Mouse (Mus musculus) heart, postnatal 0 days (tissue): ENCODE measurements around the gene Bcas3. TPM values are rescaled to one million over a fixed set of nuclear protein-coding genes. Genes with fewer than 3 reads are reported as not detected.
A peak's percentile ranks its signal among the peaks of the same experiment; 100 is the strongest.

Experiments used
- ATAC-seq: fragments of 200-750 bp; cut with Nextera tagmentation; 2 replicates; pipeline ENCODE4 v1.8.0; 2017; ENCODE audit warnings: low read depth, moderate number of reproducible peaks, moderate library complexity; ENCODE audit not compliant: insufficient read depth
- DNase-seq: peaks from one replicate; pipeline ENCODE4 v3.0.0-alpha.2; 2016; ENCODE audit warnings: low spot score
- H3K27ac ChIP-seq: fragments of 300-500 bp; sonication (generic); 2 replicates; pipeline ENCODE4 v1.5.1; 2014; ENCODE audit warnings: low read depth, mild to moderate bottlenecking
- H3K27me3 ChIP-seq: fragments of 300-500 bp; sonication (generic); 2 replicates; pipeline ENCODE4 v1.6.1; 2014; ENCODE audit warnings: low read length, mixed read lengths; ENCODE audit not compliant: control insufficient read depth, insufficient read depth
- H3K36me3 ChIP-seq: fragments of 300-500 bp; sonication (generic); replicated peaks from 2 replicates; pipeline ENCODE4 v1.6.1; 2014; ENCODE audit warnings: low read length, mixed read lengths; ENCODE audit not compliant: control insufficient read depth, insufficient read depth
- H3K4me1 ChIP-seq: fragments of 300-500 bp; sonication (generic); 2 replicates; pipeline ENCODE4 v1.6.1; 2014; ENCODE audit warnings: antibody characterized with exemption; ENCODE audit not compliant: control insufficient read depth, insufficient read depth
- H3K4me2 ChIP-seq: fragments of 300-500 bp; sonication (generic); 2 replicates; pipeline ENCODE4 v1.6.1; 2014; ENCODE audit warnings: low read depth, mild to moderate bottlenecking, low read length, moderate library complexity
- H3K4me3 ChIP-seq: fragments of 300-500 bp; sonication (generic); 2 replicates; pipeline ENCODE4 v1.5.1; 2014; ENCODE audit warnings: low read depth, low read length
- H3K9ac ChIP-seq: fragments of 300-500 bp; sonication (generic); replicated peaks from 2 replicates; pipeline ENCODE4 v1.6.1; 2014; ENCODE audit warnings: low read depth, low read length, mixed read lengths
- H3K9me3 ChIP-seq: fragments of 300-500 bp; sonication (generic); replicated peaks from 2 replicates; pipeline ENCODE4 v1.6.1; 2016; ENCODE audit warnings: low read length; ENCODE audit not compliant: control insufficient read depth
- CTCF ChIP-seq: IDR thresholded peaks from 2 replicates; pipeline ENCODE4 v1.5.1; 2016; ENCODE audit warnings: antibody characterized with exemption, control low read depth, low read depth
- EP300 ChIP-seq: IDR thresholded peaks from 2 replicates; pipeline ENCODE4 v1.6.1; 2016; ENCODE audit warnings: antibody characterized with exemption, low read depth
- WGBS: fragments of 180-500 bp; shearing (Covaris S2); extraction: QIAGEN DNeasy Blood & Tissue Kit; methylation state at CpG from one replicate; pipeline ENCODE4 v1.1.7; 2014; 5-methylcytosine and 5-hydroxymethylcytosine counted together
- polyA plus RNA-seq: library from polyadenylated mRNA; unstranded; fragments of >200 nt; fragmentation: Nextera tagmentation; extraction: Ambion mirVana; gene quantifications from 2 replicates; pipeline ENCODE4 v1.2.1, GENCODE M21; 2015
- total RNA-seq: library from RNA; depleted of rRNA; stranded (reverse); fragments of >200 nt; gene quantifications from 2 replicates; pipeline ENCODE4 v1.2.3, GENCODE M21; 2014; ENCODE audit warnings: low replicate concordance

Gene Bcas3
- total and polyA plus RNA-seq, 2 experiments from 2014 or later: 18.5 to 37.4 TPM

DNA sequence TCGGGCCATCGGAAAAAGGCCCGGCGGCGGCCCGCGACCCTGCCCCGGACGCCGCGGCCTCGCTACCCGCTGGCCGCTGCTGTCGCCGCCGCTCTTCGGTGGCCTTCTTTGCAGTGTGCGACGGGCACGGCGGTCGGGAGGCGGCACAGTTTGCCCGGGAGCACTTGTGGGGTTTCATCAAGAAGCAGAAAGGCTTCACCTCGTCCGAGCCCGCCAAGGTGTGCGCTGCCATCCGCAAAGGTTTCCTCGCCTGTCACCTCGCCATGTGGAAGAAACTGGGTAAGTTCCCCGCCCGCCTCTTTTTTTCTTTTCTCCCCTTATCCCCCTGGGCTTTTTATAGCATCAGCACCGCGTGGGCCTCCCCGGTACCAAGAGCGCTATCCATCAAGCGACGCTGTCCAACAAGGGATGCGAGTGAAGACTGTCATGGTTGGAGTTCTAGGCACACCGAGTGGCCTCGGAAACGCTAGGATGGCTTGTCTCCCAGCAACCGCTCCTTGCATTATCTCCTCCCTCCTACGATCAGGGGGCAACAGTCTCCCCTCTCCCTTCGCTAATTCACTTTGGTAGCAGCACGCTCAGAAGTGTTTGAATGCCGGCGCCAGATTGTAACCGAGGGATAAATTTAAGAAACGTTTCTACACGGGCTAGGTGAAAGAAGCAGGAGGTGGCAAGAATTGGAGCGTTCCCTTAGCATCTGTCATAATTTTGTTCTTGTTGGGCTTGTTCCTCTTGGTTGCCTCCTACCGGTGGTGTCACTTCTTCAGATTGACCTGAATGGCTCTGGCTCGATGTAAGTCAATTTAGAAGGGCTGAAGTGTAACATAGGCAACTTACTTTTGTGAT, 41.1 kb upstream of the Bcas3 start:
- peak; percentile 44 for TF ChIP-seq CTCF
- no peak for TF ChIP-seq EP300
- Histone ChIP-seq H3K36me3 (peaks cover 3% of the 10 kb centered on the region; the same call in 1 of the 2 replicates), H3K9me3 (no peaks in the 10 kb centered on the region), H3K4me3 (peak overlapping the region; percentile 93), H3K9ac (peak overlapping the region; percentile 92), H3K27ac (peak overlapping the region; percentile 95), H3K4me1 (peaks cover 13% of the 10 kb centered on the region; the same call in 1 of the 2 replicates), H3K27me3 (no peaks in the 10 kb centered on the region), H3K4me2 (peak overlapping the region; percentile 76)
- WGBS: under 1% methylated on average over 55 of the region's 56 CpGs
- ATAC-seq (peak; percentile 18), DNase-seq (peak; percentile 69)

DNA sequence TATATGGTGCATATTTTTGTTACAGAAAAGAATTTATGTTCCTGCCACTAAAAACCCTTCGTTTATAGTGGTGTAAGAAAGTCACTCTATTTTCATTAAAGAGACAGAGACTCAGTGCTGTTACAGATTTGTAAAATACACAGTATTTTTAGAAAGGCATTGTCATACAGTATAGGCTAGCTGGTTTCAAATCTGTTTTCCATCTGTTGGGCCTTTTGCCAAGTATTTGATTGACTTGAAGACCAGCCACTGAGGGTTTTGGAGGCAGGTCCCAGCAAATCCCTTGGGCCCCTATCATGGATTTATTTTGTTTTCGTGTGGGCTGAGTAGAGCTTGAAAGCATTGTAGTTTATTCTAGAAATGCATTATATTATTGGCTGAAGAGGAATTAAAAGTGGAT, 40.1 kb upstream of the Bcas3 start:
- Histone ChIP-seq H3K27me3 (no peaks in the 10 kb centered on the region), H3K9ac (peak overlapping the region; percentile 92; the same call in 1 of the 2 replicates), H3K9me3 (no peaks in the 10 kb centered on the region), H3K36me3 (peaks cover 3% of the 10 kb centered on the region; the same call in 1 of the 2 replicates), H3K4me3 (peak overlapping the region; percentile 93), H3K4me1 (peaks cover 13% of the 10 kb centered on the region; the same call in 1 of the 2 replicates), H3K4me2 (peak overlapping the region; percentile 76), H3K27ac (peak overlapping the region; percentile 95)
- DNase-seq: peak; percentile 59
- ATAC-seq: no peak
- TF ChIP-seq EP300: no peak
- no peak for TF ChIP-seq CTCF
- WGBS: 20% methylated on average over 2 of the region's 2 CpGs

DNA sequence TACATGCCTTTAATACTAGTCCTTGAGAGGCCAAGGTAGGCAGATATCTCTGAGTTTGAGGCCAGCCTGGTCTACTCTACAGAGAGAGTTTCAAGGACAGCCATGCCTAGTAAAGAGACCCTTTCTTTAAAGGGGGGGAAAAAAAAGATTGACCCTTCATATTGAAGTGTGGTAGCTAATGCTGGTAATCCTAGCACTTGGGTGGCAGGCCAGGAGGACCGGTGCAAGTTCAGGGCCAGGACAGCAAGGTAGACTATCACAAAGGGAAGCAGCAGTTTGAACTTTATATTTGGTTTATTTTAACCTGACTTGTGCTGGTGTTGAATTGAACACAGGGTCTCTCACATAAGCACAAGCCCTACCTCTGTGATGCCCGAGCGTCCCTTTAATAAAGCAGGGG, 39.6 kb upstream of the Bcas3 start:
- no peak overlapping the region; the same call in 1 of the 2 replicates for H3K9ac ChIP-seq

DNA sequence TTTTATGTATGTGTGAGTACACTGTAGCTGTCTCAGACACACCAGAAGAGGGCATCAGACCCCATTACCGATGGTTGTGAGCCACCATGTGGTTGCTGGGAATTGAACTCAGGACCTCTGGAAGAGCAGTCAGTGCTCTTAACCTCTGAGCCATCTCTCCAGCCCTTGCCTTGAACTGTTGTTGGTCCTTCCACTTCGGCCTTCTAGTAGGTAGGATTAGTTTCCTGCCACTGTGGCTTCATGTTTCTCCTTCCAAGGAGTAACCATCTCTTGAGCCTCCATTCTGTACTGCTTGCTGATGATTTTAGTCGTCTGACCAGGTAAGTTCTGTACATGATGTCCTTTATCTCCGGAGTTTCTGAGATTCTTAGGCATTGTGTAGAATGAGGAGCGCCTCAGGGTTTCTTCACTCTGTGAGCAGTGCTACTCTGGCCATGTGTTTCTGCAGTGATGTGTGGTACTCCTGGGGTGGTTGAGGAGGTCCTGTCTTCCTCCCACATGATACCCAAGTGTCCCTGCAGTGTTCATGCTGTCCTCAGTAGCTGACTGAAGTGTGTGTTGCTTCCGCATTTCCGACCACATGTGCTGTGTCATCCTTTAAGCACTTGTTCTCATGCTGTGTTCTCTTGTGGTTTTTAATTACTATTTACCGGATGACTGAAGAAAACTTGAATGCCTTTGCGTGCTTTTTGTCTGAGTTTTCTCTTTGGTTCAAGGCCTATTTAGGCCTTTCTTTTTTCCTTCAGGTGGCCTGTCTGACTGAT, 29.2 kb upstream of the Bcas3 start:
- H3K9me3 ChIP-seq: no peaks in the 10 kb centered on the region
- H3K9ac ChIP-seq: no peak overlapping the region
- no peak overlapping the region for H3K27ac ChIP-seq
- H3K4me3 ChIP-seq: no peak overlapping the region
- H3K36me3 ChIP-seq: no peaks in the 10 kb centered on the region
- 87% methylated on average over 9 of the region's 9 CpGs for WGBS
- TF ChIP-seq EP300 (no peak), CTCF (no peak)
- H3K4me1 ChIP-seq: no peaks in the 10 kb centered on the region
- H3K27me3 ChIP-seq: no peaks in the 10 kb centered on the region
- ATAC-seq (no peak), DNase-seq (no peak)
- no peak overlapping the region for H3K4me2 ChIP-seq

More for the DNA sequence above, 39.6 kb upstream of the Bcas3 start:
- no peaks in the 10 kb centered on the region for H3K9me3 ChIP-seq
- ATAC-seq: no peak
- TF ChIP-seq EP300 (no peak), CTCF (no peak)
- peak overlapping the region; percentile 76 for H3K4me2 ChIP-seq
- no peak for DNase-seq
- no peaks in the 10 kb centered on the region for H3K27me3 ChIP-seq
- peak overlapping the region; percentile 93 for H3K4me3 ChIP-seq
- H3K4me1 ChIP-seq: peaks cover 13% of the 10 kb centered on the region; the same call in 1 of the 2 replicates
- no peak overlapping the region for H3K27ac ChIP-seq
- H3K36me3 ChIP-seq: peaks cover 5% of the 10 kb centered on the region; the same call in 1 of the 2 replicates
- WGBS: 88% methylated on average over 3 of the region's 3 CpGs

DNA sequence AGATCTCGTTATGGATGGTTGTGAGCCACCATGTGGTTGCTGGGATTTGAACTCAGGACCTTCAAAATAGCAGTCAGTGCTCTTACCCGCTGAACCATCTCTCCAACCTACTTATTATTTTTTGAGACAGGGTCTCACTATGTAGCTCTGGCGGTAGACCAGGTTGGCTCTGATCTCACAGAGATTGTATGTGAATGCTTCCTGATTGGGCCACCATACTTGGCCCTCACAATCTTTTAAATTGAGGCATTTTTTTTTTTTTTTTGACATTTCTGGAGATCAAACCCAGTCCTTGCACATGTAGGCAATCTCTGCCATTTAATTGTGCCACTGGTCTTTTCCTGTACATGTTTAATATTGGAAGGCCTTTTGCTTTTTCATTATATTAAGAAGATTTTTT, 24.2 kb upstream of the Bcas3 start:
- Histone ChIP-seq H3K9ac (no peak overlapping the region), H3K4me3 (no peak overlapping the region), H3K4me1 (no peaks in the 10 kb centered on the region), H3K9me3 (no peaks in the 10 kb centered on the region), H3K36me3 (peaks cover 20% of the 10 kb centered on the region), H3K4me2 (no peak overlapping the region), H3K27ac (no peak overlapping the region), H3K27me3 (no peaks in the 10 kb centered on the region)
- no peak for DNase-seq
- 91% methylated on average over 3 of the region's 3 CpGs for WGBS
- TF ChIP-seq EP300: no peak
- TF ChIP-seq CTCF: no peak
- no peak for ATAC-seq
